Comparison of ENCODE assay signal across 19 mouse cellular contexts in genomic region chr2:92403776-92404319, GRCm38 (mm10). TPM values are rescaled to one million over a fixed set of nuclear protein-coding genes. Genes with fewer than 3 reads are reported as not detected.
"Had no signal": no experiment of that assay in that cellular context is flagged by ENCODE, and none has a peak within 500 bp of the region (broad histone marks: within the 10 kb centered on the region; RNA-seq: fewer than 3 reads in every experiment).

No protein-coding gene starts in this region.

- H3K27me3 ChIP-seq: midbrain, embryonic 12.5 days; midbrain, embryonic 15.5 days; neural tube, embryonic 13.5 days had no signal

- H3K27ac ChIP-seq: kidney, embryonic 15.5 days; limb, embryonic 12.5 days; limb, embryonic 15.5 days; liver, embryonic 14.5 days; macrophage; midbrain, embryonic 12.5 days; midbrain, embryonic 15.5 days; stomach, postnatal 0 days had no signal

- H3K4me3 ChIP-seq: kidney, embryonic 15.5 days; limb, embryonic 12.5 days; limb, embryonic 15.5 days; midbrain, embryonic 12.5 days; midbrain, embryonic 15.5 days; neural tube, embryonic 13.5 days had no signal

- DNase-seq: kidney, adult 8-10 months; kidney, postnatal 10 days; kidney, postnatal 36 days; liver, postnatal 0 days; lung, embryonic 14.5 days; right cerebral cortex, postnatal 4 days; thymus, adult 2 months; thymus, postnatal 14 days had no signal

RNA-seq across cellular contexts. Expression of gene Mapk8ip1, which starts 2.8 kb away (rescaled TPM):
- total RNA-seq: neutrophil, adult 5-6 weeks had no signal

RNA-seq across cellular contexts. Expression of gene Large2, which starts 29.2 kb away (rescaled TPM):
- total RNA-seq: megakaryocyte, adult 5-6 weeks; neutrophil, adult 5-6 weeks had no signal
- polyA plus RNA-seq: macrophage had no signal
